Mouse (Mus musculus) G1E (cell line): Measurements from ENCODE around the gene 1700042G07Rik.
A peak's percentile ranks its signal among the peaks of the same experiment; 100 is the strongest.

ENCODE experiments used
- CTCF ChIP-seq: IDR thresholded peaks from 2 replicates; pipeline ENCODE4 v1.5.1; 2012; ENCODE audit warnings: low read depth, low read length, inconsistent platforms, mixed read lengths
- GATA1 ChIP-seq: IDR thresholded peaks from 2 replicates; pipeline ENCODE4 v1.6.1; 2012; ENCODE audit warnings: borderline replicate concordance, low read length, inconsistent platforms, mixed read lengths
- GATA2 ChIP-seq: IDR thresholded peaks from 2 replicates; pipeline ENCODE4 v1.6.1; 2012; ENCODE audit warnings: low read depth, low read length, inconsistent platforms, borderline replicate concordance
- TAL1 ChIP-seq: conservative IDR thresholded peaks from 2 replicates; pipeline ENCODE4 v1.6.1; 2012; ENCODE audit warnings: low read depth, low read length, inconsistent platforms, mixed read lengths

DNA sequence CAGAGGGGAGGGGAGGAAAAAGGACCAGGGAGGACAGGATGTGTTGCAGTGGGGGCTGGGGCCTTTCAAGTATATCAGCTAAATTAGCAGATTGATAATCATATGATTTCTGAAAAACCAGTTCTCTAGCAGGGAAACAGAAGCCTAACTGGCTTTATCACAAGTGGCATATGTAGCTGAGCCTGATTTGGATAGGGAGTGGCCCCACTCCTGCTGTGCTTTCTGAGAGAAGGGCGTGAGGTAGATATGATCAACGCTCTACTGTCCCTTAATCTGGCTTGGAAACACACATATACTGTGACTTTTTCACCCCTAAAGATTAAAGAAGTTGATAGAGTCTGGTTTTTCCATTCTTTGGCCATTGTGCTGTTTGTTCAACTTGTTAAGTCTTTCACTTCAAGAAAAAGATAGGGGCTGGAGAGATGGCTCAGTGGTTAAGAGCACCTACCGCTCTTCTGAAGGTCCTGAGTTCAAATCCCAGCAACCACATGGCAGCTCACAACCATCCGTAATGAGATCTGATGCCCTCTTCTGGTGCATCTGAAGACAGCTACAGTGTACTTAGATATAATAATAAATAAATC lies 47.3 kb upstream of the 1700042G07Rik start:
- TF ChIP-seq CTCF = no peak
- no peak for TF ChIP-seq GATA2
- TF ChIP-seq GATA1 = no peak
- peak; percentile 81 for TF ChIP-seq TAL1
